Mouse (Mus musculus) kidney, embryonic 15.5 days (tissue): Measurements from ENCODE around the gene Tmod2. TPM values are rescaled to one million over a fixed set of nuclear protein-coding genes. Genes with fewer than 3 reads are reported as not detected.
"Not testable (repeated sequence)": the region's sequence is repeated elsewhere in the genome, so short reads cannot be mapped to it uniquely, and the experiment has no call there.

Experiments used
- ATAC-seq: fragments of 200-750 bp; cut with Nextera tagmentation; replicated peaks from 2 replicates; pipeline ENCODE4 v1.8.0; 2017; ENCODE audit warnings: moderate TSS enrichment; ENCODE audit not compliant: low FRiP score
- H3K27ac ChIP-seq: fragments of 300-500 bp; sonication (generic); 2 replicates; pipeline ENCODE4 v1.5.1; 2015; ENCODE audit warnings: mild to moderate bottlenecking, inconsistent platforms
- H3K27me3 ChIP-seq: fragments of 300-500 bp; sonication (generic); 2 replicates; pipeline ENCODE4 v1.6.1; 2015; ENCODE audit warnings: inconsistent platforms
- H3K36me3 ChIP-seq: fragments of 300-500 bp; sonication (generic); 2 replicates; pipeline ENCODE4 v1.6.1; 2015; ENCODE audit warnings: inconsistent platforms
- H3K4me1 ChIP-seq: fragments of 300-500 bp; sonication (generic); 2 replicates; pipeline ENCODE4 v1.6.1; 2015; ENCODE audit warnings: inconsistent platforms
- H3K4me2 ChIP-seq: fragments of 300-500 bp; sonication (generic); 2 replicates; pipeline ENCODE4 v1.6.1; 2015; ENCODE audit warnings: moderate library complexity, mild to moderate bottlenecking, inconsistent platforms
- H3K4me3 ChIP-seq: fragments of 300-500 bp; sonication (generic); replicated peaks from 2 replicates; pipeline ENCODE4 v1.5.1; 2015; ENCODE audit warnings: mild to moderate bottlenecking, inconsistent platforms
- H3K9ac ChIP-seq: fragments of 300-500 bp; sonication (generic); 2 replicates; pipeline ENCODE4 v1.6.1; 2015; ENCODE audit warnings: mild to moderate bottlenecking, inconsistent platforms
- H3K9me3 ChIP-seq: fragments of 300-500 bp; sonication (generic); replicated peaks from 2 replicates; pipeline ENCODE4 v1.6.1; 2016; ENCODE audit warnings: inconsistent platforms
- WGBS: fragments of 180-500 bp; shearing (Covaris S2); methylation state at CpG from one replicate; pipeline ENCODE4 v1.1.7; 2015; ENCODE audit warnings: mixed read lengths; 5-methylcytosine and 5-hydroxymethylcytosine counted together
- polyA plus RNA-seq: library from polyadenylated mRNA; unstranded; fragments of >200 nt; fragmentation: Nextera tagmentation; extraction: Ambion mirVana; gene quantifications from 2 replicates; pipeline ENCODE4 v1.2.1, GENCODE M21; 2015

Tmod2 gene
- 22.1 and 26.5 TPM in 2 replicates for polyA plus RNA-seq

DNA sequence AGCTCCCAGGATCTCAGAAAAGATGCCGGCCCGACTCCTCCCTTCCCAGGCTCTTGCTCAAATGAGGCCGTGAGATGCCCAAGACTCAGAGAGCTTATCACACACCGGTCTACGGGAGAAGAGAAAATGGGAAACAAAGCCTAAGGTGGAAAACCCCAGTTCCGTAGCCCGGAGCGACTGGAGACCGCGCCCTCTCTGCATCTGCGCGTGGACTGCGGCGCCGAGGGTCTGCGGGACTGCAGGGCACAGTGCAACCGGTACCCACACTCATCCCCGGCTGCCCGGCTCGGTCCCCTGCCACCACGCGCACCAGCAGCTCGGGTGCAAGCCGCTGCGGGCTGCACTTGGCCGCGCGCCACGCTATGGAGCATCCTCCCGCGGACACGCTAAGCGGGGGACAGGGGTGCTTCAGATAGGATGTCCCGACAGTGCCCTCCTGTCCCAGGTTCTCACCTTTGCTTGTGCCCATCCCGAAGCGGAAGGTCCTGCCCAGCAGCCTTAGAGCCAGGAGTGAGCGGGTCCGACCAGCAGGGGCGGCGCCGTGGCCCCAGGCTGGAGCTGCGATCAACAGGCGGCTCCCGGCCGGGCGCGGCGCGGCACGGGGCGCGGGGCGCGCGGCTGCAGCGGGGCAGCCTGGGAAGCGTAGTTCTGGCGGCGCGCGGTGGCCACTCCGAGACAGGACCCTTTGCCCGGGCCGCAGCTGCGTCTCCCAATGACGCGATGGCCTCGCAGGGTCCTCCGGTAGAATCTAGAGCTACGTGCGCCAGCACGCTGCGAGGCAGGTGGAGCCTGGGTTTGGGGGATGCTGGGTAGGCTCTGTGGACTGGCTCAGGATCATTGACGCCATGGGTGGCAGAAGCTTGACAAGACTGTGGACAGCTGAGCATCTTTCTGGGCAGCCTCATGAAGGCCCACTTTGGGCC lies at the start of gene Tmod2:
Tmod2 (minus strand) TSS at position 755 of the 923 bp plus-strand sequence.
- Histone ChIP-seq H3K27me3 (peaks cover 9% of the 10 kb centered on the region; the same call in 1 of the 2 replicates), H3K27ac (no peak within 1 kb of the TSS), H3K4me2 (peak within 1 kb of the TSS; percentile 92), H3K9ac (peak within 1 kb of the TSS; percentile 47), H3K4me3 (peak within 1 kb of the TSS; percentile 65), H3K36me3 (no peaks in the 10 kb centered on the region), H3K4me1 (peaks cover 10% of the 10 kb centered on the region), H3K9me3 (no peaks in the 10 kb centered on the region)
- ATAC-seq = peak; percentile 92
- under 1% methylated on average over 74 of the region's 74 CpGs for WGBS

GRCm38 (mm10) chr9:75660917-75661316 lies 49.8 kb upstream of the Tmod2 start:
- no peaks in the 10 kb centered on the region for H3K36me3 ChIP-seq
- H3K4me2 ChIP-seq = no peak overlapping the region
- H3K27ac ChIP-seq = no peak overlapping the region
- H3K4me3 ChIP-seq = no peak overlapping the region
- 91% methylated on average over 8 of the region's 8 CpGs for WGBS
- no peak overlapping the region for H3K9ac ChIP-seq
- H3K27me3 ChIP-seq = no peaks in the 10 kb centered on the region
- H3K4me1 ChIP-seq = no peaks in the 10 kb centered on the region
- no peak for ATAC-seq
- H3K9me3 ChIP-seq = no peaks in the 10 kb centered on the region

- not testable (repeated sequence) for H3K9me3 ChIP-seq, H3K4me2 ChIP-seq, H3K27ac ChIP-seq, H3K9ac ChIP-seq, H3K27me3 ChIP-seq, H3K4me3 ChIP-seq, H3K4me1 ChIP-seq, ATAC-seq, H3K36me3 ChIP-seq
- WGBS = 84% methylated on average over 3 of the region's 3 CpGs
These were observed 45.3 kb upstream of the Tmod2 start for GRCm38 (mm10) chr9:75656456-75656855.

GRCm38 (mm10) chr9:75653981-75654911 lies 43.1 kb upstream of the Tmod2 start:
- WGBS = 38% methylated on average over 12 of the region's 12 CpGs
- no peak overlapping the region for H3K4me2 ChIP-seq
- no peak overlapping the region for H3K4me3 ChIP-seq
- 0 out of 2 replicates have a peak overlapping the region, but pooled peaks have one; percentile 54 for H3K27ac ChIP-seq
- no peak overlapping the region for H3K9ac ChIP-seq
- H3K27me3 ChIP-seq = no peaks in the 10 kb centered on the region
- ATAC-seq = peak; percentile 22; the same call in 1 of the 2 replicates
- H3K4me1 ChIP-seq = peaks cover 6% of the 10 kb centered on the region; the same call in 1 of the 2 replicates
- H3K36me3 ChIP-seq = no peaks in the 10 kb centered on the region
- no peaks in the 10 kb centered on the region for H3K9me3 ChIP-seq

DNA sequence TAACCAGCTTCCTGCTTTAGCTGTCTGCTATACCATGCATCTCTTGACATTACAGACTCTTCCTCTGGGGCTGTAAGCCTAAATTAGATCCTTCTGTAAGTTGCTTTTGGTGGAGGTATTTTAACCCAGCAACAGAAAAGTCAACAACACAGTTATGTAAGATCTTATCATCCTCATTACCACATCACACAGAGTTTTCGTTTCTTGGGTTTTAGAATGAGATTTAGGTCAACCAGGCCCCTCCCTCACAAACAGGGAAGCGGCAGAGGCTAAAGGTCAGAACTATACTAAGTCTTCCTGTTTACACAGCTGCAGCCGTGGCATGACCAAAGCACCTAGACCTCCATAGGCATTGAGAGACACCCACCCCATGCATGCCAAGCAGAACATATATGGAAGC lies 34.3 kb upstream of the Tmod2 start:
- Histone ChIP-seq H3K27ac (no peak overlapping the region), H3K9me3 (no peaks in the 10 kb centered on the region), H3K9ac (no peak overlapping the region), H3K4me2 (no peak overlapping the region), H3K4me3 (no peak overlapping the region), H3K27me3 (no peaks in the 10 kb centered on the region), H3K4me1 (no peaks in the 10 kb centered on the region), H3K36me3 (0 out of 2 replicates have a peak, but pooled peaks cover 3% of the 10 kb centered on the region)
- WGBS = 20% methylated on average over 3 of the region's 3 CpGs
- ATAC-seq = no peak; the same call in 1 of the 2 replicates

DNA sequence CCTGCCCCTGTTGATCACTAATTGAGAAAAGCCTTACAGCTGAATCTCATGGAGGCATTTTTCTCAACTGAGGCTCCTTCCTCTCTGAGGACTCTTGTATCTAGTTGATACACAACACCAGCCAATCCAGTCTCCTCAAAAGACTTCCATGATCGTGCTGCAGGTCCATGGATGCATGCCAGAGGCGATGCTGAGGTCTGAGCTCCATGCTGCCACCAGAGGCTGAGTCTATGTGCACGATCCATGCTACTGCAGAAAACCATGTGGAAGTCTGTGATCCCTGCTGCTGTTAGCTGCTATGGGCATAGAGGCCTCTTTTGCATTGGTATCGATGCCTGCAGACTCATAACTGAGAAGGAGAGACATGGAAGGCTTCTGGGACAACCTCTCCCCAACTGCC lies 23.1 kb upstream of the Tmod2 start:
- WGBS = 85% methylated on average over 4 of the region's 4 CpGs
- ATAC-seq = no peak
- H3K36me3 ChIP-seq = 0 out of 2 replicates have a peak, but pooled peaks cover 7% of the 10 kb centered on the region
- no peak overlapping the region for H3K4me2 ChIP-seq
- H3K9ac ChIP-seq = no peak overlapping the region
- H3K27ac ChIP-seq = no peak overlapping the region
- H3K27me3 ChIP-seq = no peaks in the 10 kb centered on the region
- H3K4me3 ChIP-seq = no peak overlapping the region
- peaks cover 5% of the 10 kb centered on the region; the same call in 1 of the 2 replicates for H3K4me1 ChIP-seq
- H3K9me3 ChIP-seq = no peaks in the 10 kb centered on the region

- no peak overlapping the region for H3K27ac ChIP-seq
- no peak overlapping the region for H3K4me3 ChIP-seq
- H3K36me3 ChIP-seq = 0 out of 2 replicates have a peak, but pooled peaks cover 7% of the 10 kb centered on the region
- 76% methylated on average over 8 of the region's 8 CpGs for WGBS
- ATAC-seq = no peak
- no peak overlapping the region for H3K4me2 ChIP-seq
- H3K9ac ChIP-seq = no peak overlapping the region
- H3K4me1 ChIP-seq = peaks cover 5% of the 10 kb centered on the region; the same call in 1 of the 2 replicates
- H3K9me3 ChIP-seq = no peaks in the 10 kb centered on the region
- no peaks in the 10 kb centered on the region for H3K27me3 ChIP-seq
These were observed 22.5 kb upstream of the Tmod2 start for GRCm38 (mm10) chr9:75633603-75634002.

DNA sequence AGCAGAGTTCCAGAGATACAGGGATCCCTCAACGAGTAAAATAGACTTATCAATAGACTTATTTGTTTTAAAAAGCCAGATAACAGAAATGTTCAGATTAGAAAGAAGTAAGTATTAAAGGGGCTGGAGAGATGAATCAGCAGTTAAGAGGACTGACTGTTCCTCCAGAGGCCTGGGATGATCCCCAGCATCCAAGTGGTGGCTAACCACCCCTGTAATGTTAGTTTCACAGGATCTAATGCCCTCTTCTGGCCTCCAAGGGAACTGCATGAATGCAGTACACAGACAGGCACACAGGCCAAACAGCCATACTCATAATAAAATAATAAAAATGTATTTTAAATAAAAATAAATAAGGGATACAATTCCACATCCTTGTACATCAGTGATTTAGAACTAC lies 21.8 kb upstream of the Tmod2 start:
- Histone ChIP-seq H3K4me3 (no peak overlapping the region), H3K9ac (no peak overlapping the region), H3K4me1 (peaks cover 5% of the 10 kb centered on the region; the same call in 1 of the 2 replicates), H3K4me2 (no peak overlapping the region), H3K9me3 (no peaks in the 10 kb centered on the region), H3K36me3 (0 out of 2 replicates have a peak, but pooled peaks cover 7% of the 10 kb centered on the region), H3K27me3 (no peaks in the 10 kb centered on the region), H3K27ac (no peak overlapping the region)
- 0 out of 2 replicates have a peak, but pooled peaks have one; percentile 54 for ATAC-seq
- WGBS = 65% methylated on average over 1 of the region's 1 CpGs

DNA sequence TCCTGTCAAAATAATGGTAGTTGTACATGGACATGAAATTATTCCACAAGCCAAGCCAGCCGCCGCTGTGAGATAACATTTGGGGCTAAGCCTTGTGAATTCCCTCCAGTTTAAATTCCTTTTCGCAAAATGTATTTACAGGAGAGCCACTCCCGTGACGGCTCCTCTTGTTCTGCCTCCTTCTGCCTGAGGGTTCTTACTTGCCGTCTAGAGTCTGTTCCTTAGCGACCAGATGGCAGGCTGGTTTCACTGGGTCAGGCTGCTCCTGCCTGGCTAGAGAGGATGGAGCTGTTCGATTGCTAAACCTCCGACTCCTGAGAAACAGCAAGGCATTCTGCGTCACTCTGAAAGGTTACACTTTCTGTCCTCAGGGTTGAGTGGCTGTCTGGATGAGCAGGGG lies 21.0 kb upstream of the Tmod2 start:
- Histone ChIP-seq H3K9me3 (no peaks in the 10 kb centered on the region), H3K4me1 (peaks cover 5% of the 10 kb centered on the region; the same call in 1 of the 2 replicates), H3K9ac (no peak overlapping the region), H3K36me3 (0 out of 2 replicates have a peak, but pooled peaks cover 6% of the 10 kb centered on the region), H3K27ac (no peak overlapping the region), H3K4me3 (no peak overlapping the region), H3K27me3 (no peaks in the 10 kb centered on the region), H3K4me2 (no peak overlapping the region)
- WGBS = 51% methylated on average over 10 of the region's 10 CpGs
- no peak for ATAC-seq

GRCm38 (mm10) chr9:75630823-75631454 lies 19.8 kb upstream of the Tmod2 start:
- Histone ChIP-seq H3K27ac (no peak overlapping the region), H3K36me3 (0 out of 2 replicates have a peak, but pooled peaks cover 1% of the 10 kb centered on the region), H3K4me2 (no peak overlapping the region), H3K9ac (no peak overlapping the region), H3K4me3 (no peak overlapping the region), H3K9me3 (no peaks in the 10 kb centered on the region), H3K27me3 (no peaks in the 10 kb centered on the region), H3K4me1 (peaks cover 9% of the 10 kb centered on the region; the same call in 1 of the 2 replicates)
- ATAC-seq = no peak
- WGBS = 80% methylated on average over 8 of the region's 8 CpGs

- H3K4me2 ChIP-seq = peak overlapping the region; percentile 81
- H3K4me3 ChIP-seq = peak overlapping the region; percentile 68
- peak; percentile 3; the same call in 1 of the 2 replicates for ATAC-seq
- no peaks in the 10 kb centered on the region for H3K9me3 ChIP-seq
- H3K36me3 ChIP-seq = no peaks in the 10 kb centered on the region
- H3K27me3 ChIP-seq = 0 out of 2 replicates have a peak, but pooled peaks cover 5% of the 10 kb centered on the region
- under 1% methylated on average over 14 of the region's 14 CpGs for WGBS
- peak overlapping the region; percentile 80 for H3K9ac ChIP-seq
- H3K4me1 ChIP-seq = peaks cover 9% of the 10 kb centered on the region; the same call in 1 of the 2 replicates
- peak overlapping the region; percentile 83 for H3K27ac ChIP-seq
These were observed 15.1 kb upstream of the Tmod2 start for GRCm38 (mm10) chr9:75626308-75626604.
